Mouse (Mus musculus): Measurements from ENCODE around the gene Rassf2.

- TF ChIP-seq CTCF (IDR thresholded peaks at IDR 0.05; ENCODE audit: low read depth): no peak
- TF ChIP-seq EP300 (IDR thresholded peaks at IDR 0.05; ENCODE audit: low read depth): no peak
Measured at GRCm38 (mm10) chr2:131976663-131977062, 53.4 kb downstream of the Rassf2 start.
